Mouse (Mus musculus) ovary, adult 10 weeks (tissue): Measurements from ENCODE around the gene Olfr391-ps. TPM values are rescaled to one million over a fixed set of nuclear protein-coding genes. Genes with fewer than 3 reads are reported as not detected.

Experiments used
- polyA plus RNA-seq: library from polyadenylated mRNA; stranded (reverse); fragments of 350-450 nt; fragmentation: Illumina TruSeq; extraction: RNeasy Lipid Tissue Mini Kit (QIAGEN cat#74804); gene quantifications from one replicate; pipeline ENCODE4 v1.2.3, GENCODE M21; 2014

Gene Olfr391-ps
- polyA plus RNA-seq, result not detected

DNA sequence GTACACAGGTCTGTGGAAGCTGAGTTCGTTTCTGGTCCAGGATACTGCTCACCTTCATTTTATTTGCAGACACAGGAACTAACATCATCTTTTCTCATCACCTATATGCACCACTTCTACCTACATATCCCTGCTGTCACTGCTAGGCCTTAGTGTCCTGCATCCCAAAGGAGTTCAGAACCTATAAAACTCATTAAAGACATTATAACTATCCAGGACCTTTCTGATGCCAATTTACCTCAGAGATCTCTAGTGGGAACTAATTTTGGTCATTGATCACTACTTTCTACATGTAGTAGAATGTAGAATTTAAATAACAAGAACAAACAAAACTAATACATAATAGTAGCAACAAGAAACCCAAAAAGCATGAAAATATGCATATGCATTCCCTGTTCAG is at the start of gene Olfr391-ps:
Gene Olfr391-ps, minus strand, starts transcription at position 101 of the 400 bp plus-strand sequence.

DNA sequence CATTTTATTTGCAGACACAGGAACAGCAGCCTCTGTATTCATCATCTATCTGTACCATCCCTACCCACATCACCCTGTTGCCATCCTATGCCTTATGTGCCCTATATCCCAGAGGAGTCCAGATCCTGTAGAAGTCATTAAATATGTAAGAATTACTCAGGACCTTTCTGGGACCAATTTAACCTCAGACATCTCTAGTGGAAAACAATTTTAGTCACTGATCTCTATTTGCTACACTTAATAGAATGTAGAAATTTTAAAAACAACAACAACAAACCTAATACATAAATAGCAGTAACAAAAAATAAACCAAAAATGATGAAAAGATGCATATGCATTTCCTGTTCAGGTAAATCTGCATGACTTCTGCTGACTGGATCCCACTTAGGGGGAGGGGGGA is 48.5 kb upstream of the Olfr391-ps start, which contains the start of gene Olfr393:
Gene Olfr393, minus strand, starts transcription at position 101 of the 400 bp plus-strand sequence.

GRCm38 (mm10) chr11:73816949-73817348 is 14.1 kb upstream of the Olfr391-ps start, which contains the start of gene Olfr392:
Gene Olfr392, minus strand, starts transcription at chr11:73817049.

DNA sequence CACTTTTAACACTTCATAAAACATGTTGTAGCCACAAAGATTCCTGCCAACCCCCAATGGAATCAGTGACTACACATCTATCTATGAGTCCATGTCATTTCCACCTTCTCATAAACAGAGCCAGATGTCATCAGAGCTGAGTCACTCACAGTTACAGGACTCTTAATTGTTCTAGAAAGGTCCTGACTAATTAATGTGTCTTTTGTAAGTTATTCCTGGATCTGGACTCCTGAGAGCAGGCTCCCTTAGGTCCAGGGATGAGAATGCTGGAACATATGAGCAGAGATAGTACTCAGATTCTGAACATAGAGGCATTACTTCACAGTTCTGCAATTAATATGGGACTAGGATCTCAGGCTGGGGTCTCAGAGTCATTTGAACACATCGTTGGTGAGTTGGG is 20.2 kb downstream of the Olfr391-ps start, which contains the start of gene Olfr390:
Gene Olfr390, plus strand, starts transcription at position 301 of the 400 bp plus-strand sequence.

GRCm38 (mm10) chr11:73780613-73781012 is 22.2 kb downstream of the Olfr391-ps start, which contains the start of gene Olfr389:
Gene Olfr389, minus strand, starts transcription at chr11:73780713.

Other genes starting within 250 kb of the Olfr391-ps start
- gene Olfr385, start 210.0 kb downstream of the Olfr391-ps start, polyA plus RNA-seq, result not detected
- not detected for gene Olfr384, start 204.5 kb downstream of the Olfr391-ps start, polyA plus RNA-seq
- gene Zfp735, start 114.3 kb downstream of the Olfr391-ps start, polyA plus RNA-seq, result 8.8 TPM
- gene Olfr389, start 22.3 kb downstream of the Olfr391-ps start, polyA plus RNA-seq, result not detected
- not detected for gene Olfr390, start 20.1 kb downstream of the Olfr391-ps start, polyA plus RNA-seq
- not detected for gene Olfr392, start 14.0 kb upstream of the Olfr391-ps start, polyA plus RNA-seq
- gene Olfr393, start 48.4 kb upstream of the Olfr391-ps start, polyA plus RNA-seq, result not detected
- gene Olfr394, start 87.7 kb upstream of the Olfr391-ps start, polyA plus RNA-seq, result not detected
- not detected for gene Olfr395, start 106.2 kb upstream of the Olfr391-ps start, polyA plus RNA-seq
- gene Olfr23, start 133.6 kb upstream of the Olfr391-ps start, polyA plus RNA-seq, result not detected
- not detected for gene Olfr397, start 157.8 kb upstream of the Olfr391-ps start, polyA plus RNA-seq
- gene Olfr398, start 187.4 kb upstream of the Olfr391-ps start, polyA plus RNA-seq, result not detected